Mouse (Mus musculus) neural tube, embryonic 11.5 days (tissue): Measurements from ENCODE around the gene Tet1. TPM values are rescaled to one million over a fixed set of nuclear protein-coding genes. Genes with fewer than 3 reads are reported as not detected.

Experiments
- ATAC-seq: fragments of 200-750 bp; cut with Nextera tagmentation; 2 replicates; pipeline ENCODE4 v1.8.0; 2017; ENCODE audit warnings: moderate number of reproducible peaks, mild to moderate bottlenecking, moderate TSS enrichment, moderate library complexity; ENCODE audit not compliant: insufficient read depth, low FRiP score, low TSS enrichment
- DNase-seq: peaks from one replicate; pipeline ENCODE4 v3.0.0-alpha.2; 2015; ENCODE audit warnings: low spot score
- H3K27ac ChIP-seq: fragments of 300-500 bp; sonication (generic); 2 replicates; pipeline ENCODE4 v1.5.1; 2014; ENCODE audit warnings: low read depth, mild to moderate bottlenecking, low read length
- H3K27me3 ChIP-seq: fragments of 300-500 bp; sonication (generic); 2 replicates; pipeline ENCODE4 v1.6.1; 2014; ENCODE audit warnings: mild to moderate bottlenecking, low read length, mixed read lengths; ENCODE audit not compliant: control insufficient read depth, insufficient read depth
- H3K36me3 ChIP-seq: fragments of 300-500 bp; sonication (generic); 2 replicates; pipeline ENCODE4 v1.6.1; 2014; ENCODE audit warnings: mild to moderate bottlenecking, low read length, moderate library complexity, mixed read lengths; ENCODE audit not compliant: control insufficient read depth, insufficient read depth
- H3K4me1 ChIP-seq: fragments of 300-500 bp; sonication (generic); 2 replicates; pipeline ENCODE4 v1.6.1; 2014; ENCODE audit warnings: low read length, mixed read lengths; ENCODE audit not compliant: control insufficient read depth, insufficient read depth
- H3K4me2 ChIP-seq: fragments of 300-500 bp; sonication (generic); 2 replicates; pipeline ENCODE4 v1.6.1; 2014; ENCODE audit warnings: low read depth, mild to moderate bottlenecking, moderate library complexity
- H3K4me3 ChIP-seq: fragments of 300-500 bp; sonication (generic); 2 replicates; pipeline ENCODE4 v1.5.1; 2014; ENCODE audit warnings: low read depth, low read length
- H3K9ac ChIP-seq: fragments of 300-500 bp; sonication (generic); 2 replicates; pipeline ENCODE4 v1.6.1; 2014; ENCODE audit warnings: mild to moderate bottlenecking, low read length
- H3K9me3 ChIP-seq: fragments of 300-500 bp; sonication (generic); 2 replicates; pipeline ENCODE4 v1.6.1; 2016; ENCODE audit warnings: low read length; ENCODE audit not compliant: control insufficient read depth
- WGBS: fragments of 180-500 bp; shearing (Covaris S2); extraction: QIAGEN DNeasy Blood & Tissue Kit; methylation state at CpG from one replicate; pipeline ENCODE4 v1.1.7; 2014; 5-methylcytosine and 5-hydroxymethylcytosine counted together
- polyA plus RNA-seq: library from polyadenylated mRNA; unstranded; fragments of >200 nt; fragmentation: Nextera tagmentation; extraction: Ambion mirVana; gene quantifications from 2 replicates; pipeline ENCODE4 v1.2.1, GENCODE M21; 2014

The Tet1 gene
- polyA plus RNA-seq, 1 experiment from 2014 or later = 30.1 TPM

GRCm38 (mm10) chr10:62848783-62849182, 60.0 kb downstream of the Tet1 start:
- H3K4me2 ChIP-seq = no peak overlapping the region
- no peaks in the 10 kb centered on the region for H3K27me3 ChIP-seq
- WGBS = 94% methylated on average over 2 of the region's 2 CpGs
- no peak for ATAC-seq
- H3K4me1 ChIP-seq = no peaks in the 10 kb centered on the region
- DNase-seq = no peak
- no peak overlapping the region for H3K9ac ChIP-seq
- H3K36me3 ChIP-seq = no peaks in the 10 kb centered on the region
- H3K4me3 ChIP-seq = no peak overlapping the region
- no peaks in the 10 kb centered on the region for H3K9me3 ChIP-seq
- H3K27ac ChIP-seq = no peak overlapping the region

GRCm38 (mm10) chr10:62847069-62847626, 61.6 kb downstream of the Tet1 start:
- no peak for DNase-seq
- H3K9me3 ChIP-seq = no peaks in the 10 kb centered on the region
- no peak overlapping the region for H3K27ac ChIP-seq
- 84% methylated on average over 12 of the region's 12 CpGs for WGBS
- H3K4me2 ChIP-seq = no peak overlapping the region
- H3K4me3 ChIP-seq = no peak overlapping the region
- no peaks in the 10 kb centered on the region for H3K36me3 ChIP-seq
- H3K27me3 ChIP-seq = no peaks in the 10 kb centered on the region
- ATAC-seq = no peak
- no peaks in the 10 kb centered on the region for H3K4me1 ChIP-seq
- no peak overlapping the region for H3K9ac ChIP-seq

GRCm38 (mm10) chr10:62843787-62844491, 64.9 kb downstream of the Tet1 start:
- no peaks in the 10 kb centered on the region for H3K4me1 ChIP-seq
- DNase-seq = peak; percentile 24
- no peak overlapping the region for H3K27ac ChIP-seq
- no peak overlapping the region for H3K4me2 ChIP-seq
- no peaks in the 10 kb centered on the region for H3K9me3 ChIP-seq
- no peaks in the 10 kb centered on the region for H3K27me3 ChIP-seq
- 67% methylated on average over 9 of the region's 9 CpGs for WGBS
- H3K4me3 ChIP-seq = no peak overlapping the region
- no peaks in the 10 kb centered on the region for H3K36me3 ChIP-seq
- no peak for ATAC-seq
- no peak overlapping the region for H3K9ac ChIP-seq

GRCm38 (mm10) chr10:62841901-62842447, 66.8 kb downstream of the Tet1 start:
- Histone ChIP-seq H3K4me3 (no peak overlapping the region), H3K9me3 (no peaks in the 10 kb centered on the region), H3K36me3 (no peaks in the 10 kb centered on the region), H3K9ac (no peak overlapping the region), H3K27ac (no peak overlapping the region), H3K27me3 (no peaks in the 10 kb centered on the region), H3K4me1 (no peaks in the 10 kb centered on the region), H3K4me2 (no peak overlapping the region)
- WGBS = 79% methylated on average over 10 of the region's 10 CpGs
- DNase-seq = no peak
- ATAC-seq = no peak

GRCm38 (mm10) chr10:62840687-62841086, 68.1 kb downstream of the Tet1 start:
- Histone ChIP-seq H3K9me3 (no peaks in the 10 kb centered on the region), H3K27me3 (no peaks in the 10 kb centered on the region), H3K9ac (no peak overlapping the region), H3K4me2 (no peak overlapping the region), H3K4me1 (no peaks in the 10 kb centered on the region), H3K36me3 (no peaks in the 10 kb centered on the region; the same call in 1 of the 2 replicates), H3K27ac (no peak overlapping the region), H3K4me3 (no peak overlapping the region)
- DNase-seq (no peak), ATAC-seq (no peak)
- WGBS = 91% methylated on average over 7 of the region's 7 CpGs

GRCm38 (mm10) chr10:62837987-62838386, 70.8 kb downstream of the Tet1 start:
- no peaks in the 10 kb centered on the region; the same call in 1 of the 2 replicates for H3K36me3 ChIP-seq

GRCm38 (mm10) chr10:62832783-62833182, 76.0 kb downstream of the Tet1 start:
- H3K4me3 ChIP-seq = no peak overlapping the region
- no peak for DNase-seq
- H3K27ac ChIP-seq = no peak overlapping the region
- H3K27me3 ChIP-seq = no peaks in the 10 kb centered on the region
- no peak overlapping the region for H3K4me2 ChIP-seq
- 87% methylated on average over 9 of the region's 9 CpGs for WGBS
- ATAC-seq = no peak
- no peaks in the 10 kb centered on the region; the same call in 1 of the 2 replicates for H3K36me3 ChIP-seq
- H3K9ac ChIP-seq = no peak overlapping the region
- no peaks in the 10 kb centered on the region for H3K4me1 ChIP-seq
- no peaks in the 10 kb centered on the region for H3K9me3 ChIP-seq

More at GRCm38 (mm10) chr10:62837987-62838386, 70.8 kb downstream of the Tet1 start:
- no peak overlapping the region for H3K9ac ChIP-seq
- DNase-seq = no peak
- H3K9me3 ChIP-seq = no peaks in the 10 kb centered on the region
- no peak overlapping the region for H3K27ac ChIP-seq
- H3K27me3 ChIP-seq = no peaks in the 10 kb centered on the region
- no peaks in the 10 kb centered on the region for H3K4me1 ChIP-seq
- no peak overlapping the region for H3K4me3 ChIP-seq
- ATAC-seq = no peak
- no peak overlapping the region for H3K4me2 ChIP-seq
- 93% methylated on average over 5 of the region's 5 CpGs for WGBS

GRCm38 (mm10) chr10:62831546-62831945, 77.2 kb downstream of the Tet1 start:
- no peak overlapping the region for H3K4me3 ChIP-seq
- no peaks in the 10 kb centered on the region for H3K4me1 ChIP-seq
- H3K27ac ChIP-seq = no peak overlapping the region
- no peak overlapping the region for H3K4me2 ChIP-seq
- DNase-seq (no peak), ATAC-seq (no peak)
- H3K9me3 ChIP-seq = no peaks in the 10 kb centered on the region
- no peaks in the 10 kb centered on the region for H3K27me3 ChIP-seq
- WGBS = 92% methylated on average over 2 of the region's 2 CpGs
- no peak overlapping the region for H3K9ac ChIP-seq
- H3K36me3 ChIP-seq = no peaks in the 10 kb centered on the region; the same call in 1 of the 2 replicates

GRCm38 (mm10) chr10:62824474-62824873, 84.3 kb downstream of the Tet1 start:
- no peak overlapping the region for H3K4me2 ChIP-seq
- H3K36me3 ChIP-seq = peaks cover 3% of the 10 kb centered on the region; the same call in 1 of the 2 replicates
- no peak overlapping the region for H3K9ac ChIP-seq
- DNase-seq = no peak
- ATAC-seq = no peak
- no peak overlapping the region for H3K27ac ChIP-seq
- H3K27me3 ChIP-seq = no peaks in the 10 kb centered on the region
- H3K4me3 ChIP-seq = no peak overlapping the region
- no peaks in the 10 kb centered on the region for H3K9me3 ChIP-seq
- no peaks in the 10 kb centered on the region for H3K4me1 ChIP-seq
- 89% methylated on average over 8 of the region's 8 CpGs for WGBS
